Mouse (Mus musculus) skeletal muscle tissue, adult 2 months (tissue): ENCODE data around the gene Fgfrl1.
"Not testable (repeated sequence)": the region's sequence is repeated elsewhere in the genome, so short reads cannot be mapped to it uniquely, and the experiment has no call there.

Experiments used
- DNase-seq: peaks from one replicate; pipeline ENCODE4 v3.0.0-alpha.2; 2012; ENCODE audit warnings: low read depth, low spot score

Gene Fgfrl1

DNA sequence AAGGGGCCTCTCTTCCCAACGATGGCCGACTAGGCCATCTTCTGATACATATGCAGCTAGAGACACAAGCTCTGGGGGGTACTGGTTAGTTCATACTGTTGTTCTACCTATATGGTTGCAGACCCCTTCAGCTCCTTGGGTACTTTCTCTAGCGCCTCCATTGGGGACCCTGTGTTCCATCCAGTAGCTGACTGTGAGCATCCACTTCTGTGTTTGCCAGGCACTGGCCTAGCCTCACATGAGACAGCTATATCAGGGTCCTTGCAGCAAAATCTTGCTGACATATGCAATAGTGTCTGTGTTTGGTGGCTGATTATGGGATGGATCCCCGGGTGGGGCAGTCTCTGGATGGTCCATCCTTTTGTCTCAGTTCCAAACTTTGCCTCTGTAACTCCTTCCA is 59.1 kb downstream of the Fgfrl1 start:
- not testable (repeated sequence) for DNase-seq
